Mouse (Mus musculus) intestine, embryonic 14.5 days (tissue): Measurements from ENCODE around the gene Gpr62. TPM values are rescaled to one million over a fixed set of nuclear protein-coding genes. Genes with fewer than 3 reads are reported as not detected.

Source experiments
- ATAC-seq: fragments of 200-750 bp; cut with Nextera tagmentation; replicated peaks from 2 replicates; pipeline ENCODE4 v1.8.0; 2017; ENCODE audit warnings: low read depth, moderate number of reproducible peaks, moderate TSS enrichment, moderate library complexity; ENCODE audit not compliant: low FRiP score, low TSS enrichment
- DNase-seq: peaks from one replicate; pipeline ENCODE4 v3.0.0-alpha.2; 2018; ENCODE audit warnings: low spot score
- H3K27ac ChIP-seq: fragments of 300-500 bp; sonication (generic); 2 replicates; pipeline ENCODE4 v1.5.1; 2014; ENCODE audit warnings: low read depth, mild to moderate bottlenecking, control low read depth
- H3K27me3 ChIP-seq: fragments of 300-500 bp; sonication (generic); replicated peaks from 2 replicates; pipeline ENCODE4 v1.6.1; 2014; ENCODE audit warnings: low read length, control low read depth; ENCODE audit not compliant: control insufficient read depth, insufficient read depth
- H3K36me3 ChIP-seq: fragments of 300-500 bp; sonication (generic); 2 replicates; pipeline ENCODE4 v1.6.1; 2014; ENCODE audit warnings: low read length, control low read depth; ENCODE audit not compliant: control insufficient read depth, insufficient read depth
- H3K4me1 ChIP-seq: fragments of 300-500 bp; sonication (generic); replicated peaks from 2 replicates; pipeline ENCODE4 v1.6.1; 2014; ENCODE audit warnings: low read length, control low read depth, mixed read lengths; ENCODE audit not compliant: control insufficient read depth, insufficient read depth
- H3K4me2 ChIP-seq: fragments of 300-500 bp; sonication (generic); 2 replicates; pipeline ENCODE4 v1.6.1; 2014; ENCODE audit warnings: low read length
- H3K4me3 ChIP-seq: fragments of 300-500 bp; sonication (generic); 2 replicates; pipeline ENCODE4 v1.5.1; 2014; ENCODE audit warnings: low read depth, low read length, control low read depth, mixed read lengths
- H3K9ac ChIP-seq: fragments of 300-500 bp; sonication (generic); 2 replicates; pipeline ENCODE4 v1.6.1; 2014; ENCODE audit warnings: mild to moderate bottlenecking, low read length
- H3K9me3 ChIP-seq: fragments of 300-500 bp; sonication (generic); 2 replicates; pipeline ENCODE4 v1.6.1; 2016; ENCODE audit warnings: low read length, control low read depth; ENCODE audit not compliant: control insufficient read depth
- WGBS: fragments of 180-500 bp; shearing (Covaris S2); extraction: QIAGEN DNeasy Blood & Tissue Kit; methylation state at CpG from one replicate; pipeline ENCODE4 v1.1.7; 2014; 5-methylcytosine and 5-hydroxymethylcytosine counted together
- polyA plus RNA-seq: library from polyadenylated mRNA; unstranded; fragments of >200 nt; fragmentation: Nextera tagmentation; extraction: Ambion mirVana; gene quantifications from 2 replicates; pipeline ENCODE4 v1.2.1, GENCODE M21; 2014

Gpr62 gene
- polyA plus RNA-seq, 1 experiment from 2014 or later, result 0.41 TPM

DNA sequence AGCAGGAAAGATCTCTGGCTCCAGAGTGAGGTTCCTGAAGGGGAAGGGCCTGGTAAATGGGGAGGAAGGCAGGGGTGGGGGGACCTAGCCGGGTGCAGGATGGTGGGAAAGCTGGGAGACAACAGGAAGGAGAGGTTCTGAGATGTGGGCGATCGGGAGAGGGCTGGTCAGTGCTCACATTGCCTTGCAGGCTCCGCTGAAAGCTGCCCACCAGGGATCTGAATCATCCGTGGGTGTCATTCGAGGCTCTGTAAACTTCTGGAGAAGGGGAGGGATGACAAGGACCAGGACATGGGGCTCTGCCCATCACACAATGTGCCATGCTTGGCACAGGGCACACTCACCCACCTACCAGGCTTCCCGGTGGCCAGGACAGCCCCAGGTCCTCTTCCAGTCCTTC is 32.3 kb downstream of the Gpr62 start:
- Histone ChIP-seq H3K9me3 (no peaks in the 10 kb centered on the region), H3K4me3 (no peak overlapping the region), H3K9ac (no peak overlapping the region), H3K36me3 (peaks cover 49% of the 10 kb centered on the region), H3K4me2 (no peak overlapping the region), H3K4me1 (peaks cover 22% of the 10 kb centered on the region), H3K27me3 (no peaks in the 10 kb centered on the region), H3K27ac (no peak overlapping the region)
- DNase-seq, result no peak
- ATAC-seq, result no peak
- 84% methylated on average over 6 of the region's 7 CpGs for WGBS

- DNase-seq (no peak), ATAC-seq (no peak)
- Histone ChIP-seq H3K27ac (peak overlapping the region; percentile 95), H3K4me3 (peak overlapping the region; percentile 97), H3K9ac (peak overlapping the region; percentile 97), H3K9me3 (no peaks in the 10 kb centered on the region), H3K4me2 (peak overlapping the region; percentile 95), H3K36me3 (peaks cover 42% of the 10 kb centered on the region), H3K27me3 (no peaks in the 10 kb centered on the region), H3K4me1 (peaks cover 9% of the 10 kb centered on the region; the same call in 1 of the 2 replicates)
- 2% methylated on average over 4 of the region's 4 CpGs for whole genome bisulfite sequencing
These were observed 35.8 kb downstream of the Gpr62 start for GRCm38 (mm10) chr9:106430015-106430264.

DNA sequence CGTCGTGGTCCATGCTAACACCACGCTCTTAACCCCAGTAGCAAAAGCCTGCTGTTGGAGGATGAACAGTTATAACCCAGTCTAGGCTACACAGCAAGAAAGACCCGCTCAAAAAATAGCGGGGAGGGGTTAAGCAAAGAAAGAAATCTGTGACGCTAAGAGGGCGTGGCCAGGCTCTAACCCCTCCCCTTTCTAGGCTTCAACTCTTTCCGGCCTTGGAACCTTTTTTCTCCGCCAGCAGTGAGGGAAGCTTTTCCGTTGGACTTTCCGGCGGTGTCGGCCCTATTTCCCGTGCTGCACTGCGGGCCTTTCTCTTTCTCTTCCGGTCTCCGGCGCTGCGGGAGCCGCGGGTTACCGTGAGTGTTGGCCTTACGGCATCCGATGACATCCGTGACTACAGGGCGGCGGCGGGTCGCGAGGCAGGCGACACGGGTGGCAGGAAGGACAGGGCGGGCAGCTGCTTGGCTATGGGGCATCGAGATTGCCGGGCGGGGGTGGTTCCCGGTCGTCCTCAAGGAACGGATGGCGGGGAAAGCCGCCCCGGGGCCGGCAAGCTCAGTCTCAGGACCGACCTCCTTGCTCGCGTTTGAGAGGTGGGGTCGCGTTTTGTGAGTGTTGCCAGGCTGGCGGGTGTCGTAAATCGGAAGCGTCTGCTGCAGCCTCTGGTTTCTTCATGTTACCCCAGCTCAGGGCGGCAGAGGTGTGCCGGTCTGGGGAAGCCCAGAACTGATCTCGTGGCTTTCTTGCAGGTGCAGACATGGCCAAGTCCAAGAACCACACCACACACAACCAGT is 36.3 kb downstream of the Gpr62 start, which contains the start of gene Rpl29:
Rpl29 (plus strand) TSS at position 234 of the 794 bp plus-strand sequence.
- H3K9ac ChIP-seq, result peak within 1 kb of the TSS; percentile 97
- ATAC-seq (peak; percentile 80), DNase-seq (peak; percentile 97)
- H3K9me3 ChIP-seq, result no peaks in the 10 kb centered on the region
- peak within 1 kb of the TSS; percentile 95 for H3K27ac ChIP-seq
- WGBS, result under 1% methylated on average over 47 of the region's 55 CpGs
- peaks cover 9% of the 10 kb centered on the region; the same call in 1 of the 2 replicates for H3K4me1 ChIP-seq
- H3K4me2 ChIP-seq, result peak within 1 kb of the TSS; percentile 95
- H3K4me3 ChIP-seq, result peak within 1 kb of the TSS; percentile 97
- H3K27me3 ChIP-seq, result no peaks in the 10 kb centered on the region
- H3K36me3 ChIP-seq, result peaks cover 39% of the 10 kb centered on the region

DNA sequence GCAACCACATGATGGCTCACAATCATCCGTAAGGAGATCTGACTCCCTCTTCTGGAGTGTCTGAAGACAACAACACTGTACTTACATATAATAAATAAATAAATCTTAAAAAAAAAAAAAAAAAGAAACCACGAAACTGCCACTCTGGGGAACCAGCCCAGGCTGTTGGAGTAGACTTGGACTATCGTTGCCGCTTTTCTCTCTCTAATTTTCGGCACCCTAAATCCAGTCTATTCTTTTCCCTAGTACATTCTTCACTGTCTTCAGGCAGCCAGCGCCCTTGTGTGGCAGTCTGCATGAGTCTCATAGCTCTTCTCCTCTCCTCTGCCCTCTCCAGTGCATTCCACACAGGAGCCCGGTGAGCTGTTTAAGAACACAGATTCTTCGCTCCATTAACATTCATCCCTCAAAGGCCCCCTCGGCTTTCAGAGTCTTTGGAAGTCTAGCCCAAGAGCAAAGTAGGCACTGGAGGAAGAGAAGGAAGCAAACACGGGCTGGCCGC is 37.0 kb downstream of the Gpr62 start:
- peak overlapping the region; percentile 95 for H3K27ac ChIP-seq
- peaks cover 33% of the 10 kb centered on the region for H3K36me3 ChIP-seq
- peak overlapping the region; percentile 97 for H3K4me3 ChIP-seq
- peak; percentile 63 for ATAC-seq
- no peaks in the 10 kb centered on the region for H3K9me3 ChIP-seq
- peaks cover 9% of the 10 kb centered on the region; the same call in 1 of the 2 replicates for H3K4me1 ChIP-seq
- no peak for DNase-seq
- no peaks in the 10 kb centered on the region for H3K27me3 ChIP-seq
- H3K4me2 ChIP-seq, result peak overlapping the region; percentile 77
- peak overlapping the region; percentile 61 for H3K9ac ChIP-seq
- 17% methylated on average over 11 of the region's 11 CpGs for WGBS

DNA sequence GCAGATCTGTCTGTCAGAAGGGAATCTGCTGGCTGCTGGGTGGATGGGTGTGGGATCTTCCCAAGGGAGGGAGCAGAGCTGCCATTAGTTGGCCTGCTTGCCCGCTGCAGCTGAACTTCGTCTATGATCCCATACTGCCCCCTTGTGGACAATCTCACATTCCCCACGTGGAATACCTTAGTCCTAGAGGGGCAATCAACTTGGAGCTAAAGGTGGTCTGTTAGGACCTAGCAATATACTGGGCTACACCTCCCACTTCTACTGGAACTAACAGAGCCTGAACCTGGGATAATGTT is 43.9 kb downstream of the Gpr62 start:
- Histone ChIP-seq H3K4me3 (no peak overlapping the region), H3K9ac (no peak overlapping the region), H3K27ac (0 out of 2 replicates have a peak overlapping the region, but pooled peaks have one; percentile 16), H3K27me3 (no peaks in the 10 kb centered on the region), H3K36me3 (no peaks in the 10 kb centered on the region), H3K4me2 (peak overlapping the region; percentile 27), H3K9me3 (no peaks in the 10 kb centered on the region), H3K4me1 (peaks cover 24% of the 10 kb centered on the region)
- peak; percentile 74 for ATAC-seq
- 0% methylated on average over 3 of the region's 3 CpGs for WGBS
- peak; percentile 91 for DNase-seq

DNA sequence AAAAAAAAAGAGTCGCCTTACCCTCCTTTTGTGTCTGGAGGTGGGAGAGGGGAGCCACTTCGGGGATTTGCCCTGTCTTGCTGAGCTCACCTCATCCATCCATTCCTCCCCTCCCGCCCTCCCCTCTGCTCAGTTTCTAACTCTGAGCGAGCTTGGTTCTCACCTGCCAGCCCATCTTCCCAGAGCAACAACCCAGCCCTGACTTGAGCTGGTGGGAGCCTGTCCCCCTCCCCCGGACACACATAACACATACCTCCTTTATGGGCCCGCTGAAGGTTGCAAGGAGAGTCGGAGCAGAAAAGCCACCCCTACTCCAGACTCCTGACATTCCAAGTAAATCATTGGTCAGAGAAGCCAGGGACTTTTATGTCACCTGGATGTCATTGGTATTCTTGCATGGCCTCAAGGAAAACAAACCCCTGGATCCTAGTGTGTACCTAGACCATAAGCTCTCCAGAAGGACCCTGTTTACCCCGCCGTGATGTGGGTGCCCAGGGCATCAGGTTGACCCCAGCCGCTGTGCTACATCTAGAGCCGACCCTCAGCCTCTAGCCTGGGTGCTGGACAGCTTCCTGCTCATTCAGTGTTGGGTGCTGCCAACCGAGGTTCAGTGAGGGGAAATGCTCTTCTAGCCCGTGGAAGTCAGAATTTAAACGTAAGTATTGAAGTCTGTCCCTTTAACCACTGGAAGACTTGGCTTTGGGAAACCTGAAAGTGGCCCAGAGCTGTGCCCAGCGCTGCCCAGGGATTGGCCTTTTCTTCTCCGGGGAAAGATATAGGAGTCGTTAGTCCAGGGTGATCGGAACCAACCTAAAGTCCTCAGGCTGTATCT is 44.5 kb downstream of the Gpr62 start:
- Histone ChIP-seq H3K9ac (no peak overlapping the region), H3K9me3 (no peaks in the 10 kb centered on the region), H3K27me3 (no peaks in the 10 kb centered on the region), H3K4me2 (peak overlapping the region; percentile 27), H3K36me3 (no peaks in the 10 kb centered on the region), H3K4me3 (no peak overlapping the region), H3K27ac (peak overlapping the region; percentile 16; the same call in 1 of the 2 replicates), H3K4me1 (peaks cover 24% of the 10 kb centered on the region)
- no peak for DNase-seq
- 11% methylated on average over 17 of the region's 18 CpGs for WGBS
- 0 out of 2 replicates have a peak, but pooled peaks have one; percentile 5 for ATAC-seq

DNA sequence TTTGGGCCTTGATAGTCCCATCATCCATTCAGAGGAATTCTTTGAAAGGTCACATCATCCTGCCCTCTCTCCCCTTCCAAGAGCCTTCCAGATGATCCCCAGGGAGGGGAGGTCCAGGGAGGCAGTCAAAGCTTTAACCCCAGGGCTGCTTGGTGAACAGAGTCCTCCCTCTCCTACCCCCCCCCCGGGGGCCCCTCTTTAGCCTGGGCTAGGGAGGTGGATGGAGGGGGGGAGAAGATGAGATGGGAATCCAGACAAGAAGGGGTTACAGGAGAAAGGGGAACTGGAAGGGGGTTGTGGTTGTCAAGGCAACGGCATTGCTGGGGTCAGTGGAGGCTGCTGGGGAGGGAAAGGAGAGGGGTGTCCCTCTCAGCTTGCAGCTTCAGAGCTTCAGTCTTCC is 45.1 kb downstream of the Gpr62 start:
- H3K27ac ChIP-seq, result no peak overlapping the region
- H3K4me2 ChIP-seq, result peak overlapping the region; percentile 14; the same call in 1 of the 2 replicates

DNA sequence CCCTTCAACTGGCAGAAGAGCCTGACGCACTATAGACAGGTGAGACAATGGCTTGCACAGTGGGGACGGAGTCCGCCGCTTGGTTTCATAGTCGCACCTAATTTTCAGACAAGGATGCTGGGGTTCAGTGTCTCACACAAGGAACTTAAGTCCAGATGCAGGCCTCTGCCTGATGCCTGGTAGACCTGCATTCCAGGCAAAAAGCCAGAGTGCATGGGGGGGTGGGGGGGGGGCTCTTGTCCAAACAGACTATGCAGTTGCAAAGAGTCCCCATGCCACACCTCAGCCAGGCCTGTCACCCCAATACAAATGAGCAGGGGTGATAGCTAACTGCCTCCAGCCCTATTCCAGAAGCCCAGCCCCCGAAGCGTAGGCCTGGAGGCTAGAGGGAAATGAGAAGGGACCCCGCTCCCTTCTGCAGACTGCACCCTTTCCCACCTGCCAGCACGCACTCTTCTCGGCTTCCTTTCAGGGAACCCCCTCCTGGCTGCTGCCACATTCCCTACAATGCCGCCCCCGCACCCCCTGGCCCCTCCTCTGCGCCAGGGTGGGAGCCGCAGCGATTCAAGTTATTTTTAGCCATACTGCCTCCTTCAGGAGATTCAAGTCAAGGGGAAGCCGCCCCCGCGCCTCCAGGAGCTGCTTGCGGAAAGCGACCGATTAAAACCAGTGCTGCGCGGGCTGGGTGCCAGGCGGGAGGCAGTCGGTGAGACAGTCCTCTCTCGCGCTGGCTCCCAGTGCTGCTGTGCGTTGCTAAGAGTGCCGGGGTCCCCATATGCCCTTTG is 47.7 kb downstream of the Gpr62 start:
- peaks cover 24% of the 10 kb centered on the region for H3K4me1 ChIP-seq
- H3K9me3 ChIP-seq, result no peaks in the 10 kb centered on the region
- no peaks in the 10 kb centered on the region for H3K36me3 ChIP-seq
- peak overlapping the region; percentile 16; the same call in 1 of the 2 replicates for H3K9ac ChIP-seq
- no peaks in the 10 kb centered on the region for H3K27me3 ChIP-seq
- peak; percentile 30; the same call in 1 of the 2 replicates for ATAC-seq
- peak overlapping the region; percentile 61 for H3K4me2 ChIP-seq
- H3K27ac ChIP-seq, result no peak overlapping the region
- peak; percentile 80 for DNase-seq
- H3K4me3 ChIP-seq, result peak overlapping the region; percentile 13; the same call in 1 of the 2 replicates
- 18% methylated on average over 29 of the region's 29 CpGs for WGBS

More for the DNA sequence above, 45.1 kb downstream of the Gpr62 start:
- WGBS, result 5% methylated on average over 2 of the region's 2 CpGs
- Histone ChIP-seq H3K4me3 (no peak overlapping the region), H3K36me3 (no peaks in the 10 kb centered on the region), H3K27me3 (no peaks in the 10 kb centered on the region), H3K9ac (no peak overlapping the region), H3K4me1 (peaks cover 24% of the 10 kb centered on the region), H3K9me3 (no peaks in the 10 kb centered on the region)
- no peak for ATAC-seq
- no peak for DNase-seq
